Mouse (Mus musculus) limb, embryonic 14.5 days (tissue): ENCODE measurements around the gene Eif4enif1. TPM values are rescaled to one million over a fixed set of nuclear protein-coding genes. Genes with fewer than 3 reads are reported as not detected.

Experiments used
- ATAC-seq: fragments of 200-750 bp; cut with Nextera tagmentation; 2 replicates; pipeline ENCODE4 v1.8.0; 2017; ENCODE audit warnings: low read depth, moderate number of reproducible peaks, moderate TSS enrichment; ENCODE audit not compliant: low FRiP score
- DNase-seq: peaks from one replicate; pipeline ENCODE4 v3.0.0-alpha.2; 2015; ENCODE audit warnings: low spot score
- H3K27ac ChIP-seq: fragments of 300-500 bp; sonication (generic); replicated peaks from 2 replicates; pipeline ENCODE4 v1.5.1; 2014; ENCODE audit warnings: low read depth, mild to moderate bottlenecking, low read length, moderate library complexity, mixed read lengths
- H3K27me3 ChIP-seq: fragments of 300-500 bp; sonication (generic); 2 replicates; pipeline ENCODE4 v1.6.1; 2014; ENCODE audit warnings: low read length, mixed read lengths; ENCODE audit not compliant: control insufficient read depth, insufficient read depth
- H3K36me3 ChIP-seq: fragments of 300-500 bp; sonication (generic); 2 replicates; pipeline ENCODE4 v1.6.1; 2014; ENCODE audit warnings: mild to moderate bottlenecking, low read length, moderate library complexity, mixed read lengths; ENCODE audit not compliant: control insufficient read depth, insufficient read depth
- H3K4me1 ChIP-seq: fragments of 300-500 bp; sonication (generic); 2 replicates; pipeline ENCODE4 v1.6.1; 2014; ENCODE audit warnings: antibody characterized with exemption, low read length, mixed read lengths; ENCODE audit not compliant: control insufficient read depth, insufficient read depth
- H3K4me2 ChIP-seq: fragments of 300-500 bp; sonication (generic); replicated peaks from 2 replicates; pipeline ENCODE4 v1.6.1; 2014; ENCODE audit warnings: low read depth, mild to moderate bottlenecking, low read length, moderate library complexity; ENCODE audit not compliant: severe bottlenecking
- H3K4me3 ChIP-seq: fragments of 300-500 bp; sonication (generic); replicated peaks from 2 replicates; pipeline ENCODE4 v1.5.1; 2014; ENCODE audit warnings: low read length
- H3K9ac ChIP-seq: fragments of 300-500 bp; sonication (generic); 2 replicates; pipeline ENCODE4 v1.6.1; 2014; ENCODE audit warnings: mild to moderate bottlenecking, low read depth, low read length, moderate library complexity; ENCODE audit not compliant: severe bottlenecking
- H3K9me3 ChIP-seq: fragments of 300-500 bp; sonication (generic); 2 replicates; pipeline ENCODE4 v1.6.1; 2016; ENCODE audit warnings: low read length; ENCODE audit not compliant: control insufficient read depth
- POLR2A ChIP-seq: fragments of 200-500 bp; IDR thresholded peaks from 2 replicates; pipeline ENCODE4 v1.8.0; 2012; ENCODE audit warnings: inconsistent platforms, mild to moderate bottlenecking, moderate library complexity, borderline replicate concordance; ENCODE audit not compliant: insufficient read depth, insufficient read length; ENCODE audit errors: extremely low read depth
- WGBS: fragments of 180-500 bp; shearing (Covaris S2); extraction: QIAGEN DNeasy Blood & Tissue Kit; methylation state at CpG from one replicate; pipeline ENCODE4 v1.1.7; 2014; 5-methylcytosine and 5-hydroxymethylcytosine counted together
- polyA plus RNA-seq, 2 experiments: library from polyadenylated mRNA; depleted of rRNA in 1 of 2; stranded (reverse) in 1 of 2; unstranded in 1 of 2; fragments of >200 nt; fragmentation: Nextera tagmentation in 1 of 2; extraction: Ambion mirVana in 1 of 2; gene quantifications; 2 replicates each; pipeline versions ENCODE4 v1.2.1 to v1.2.3; 2012 to 2014

The Eif4enif1 gene
- polyA plus RNA-seq, 2 experiments: 55.9 to 87.8 TPM

DNA sequence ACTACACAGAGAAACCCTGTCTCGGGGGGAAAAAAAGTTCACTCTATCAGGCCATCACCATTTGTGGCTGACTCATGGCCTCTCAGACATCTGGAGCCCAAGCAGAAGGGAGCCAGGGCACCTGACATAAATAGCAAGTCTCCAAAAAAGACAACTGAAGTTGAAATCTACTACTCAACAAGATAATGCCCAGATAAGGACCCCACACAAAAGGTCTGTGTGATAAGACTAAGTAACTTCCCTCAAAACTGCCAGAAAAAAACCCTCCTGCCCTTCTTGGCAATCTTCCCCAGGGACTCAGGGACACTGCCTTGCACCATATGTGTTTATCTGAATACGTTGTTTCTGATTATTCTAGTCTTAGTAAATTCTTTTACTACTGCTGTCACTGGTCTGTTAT lies 77.5 kb downstream of the Eif4enif1 start:
- H3K4me2 ChIP-seq: no peak overlapping the region
- DNase-seq: no peak
- H3K4me3 ChIP-seq: no peak overlapping the region
- H3K36me3 ChIP-seq: no peaks in the 10 kb centered on the region
- no peak overlapping the region for H3K9ac ChIP-seq
- no peaks in the 10 kb centered on the region for H3K27me3 ChIP-seq
- ATAC-seq: no peak
- H3K9me3 ChIP-seq: 0 out of 2 replicates have a peak, but pooled peaks cover 6% of the 10 kb centered on the region
- 73% methylated on average over 2 of the region's 2 CpGs for WGBS
- no peaks in the 10 kb centered on the region for H3K4me1 ChIP-seq
- TF ChIP-seq POLR2A: no peak
- no peak overlapping the region for H3K27ac ChIP-seq

DNA sequence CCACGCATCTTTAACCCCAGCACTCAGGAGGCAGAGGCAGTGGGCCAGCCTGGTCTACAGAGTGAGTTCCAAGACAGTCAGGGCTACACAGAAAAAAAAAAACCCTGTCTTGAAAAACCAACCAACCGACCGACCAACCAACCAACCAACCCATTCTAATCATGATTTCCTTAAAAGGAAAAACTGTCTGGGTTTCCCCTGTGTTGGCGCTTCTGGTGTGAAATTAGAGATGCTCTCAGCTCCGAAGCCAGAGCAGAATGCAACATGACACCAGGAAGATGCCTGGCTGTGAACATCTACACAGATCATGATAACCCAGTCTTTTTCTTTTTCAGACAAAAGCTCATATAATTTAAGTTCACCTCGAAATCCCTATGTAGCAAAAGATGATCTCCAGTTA lies 80.7 kb downstream of the Eif4enif1 start:
- no peak for TF ChIP-seq POLR2A
- DNase-seq: no peak
- no peak overlapping the region for H3K4me3 ChIP-seq

GRCm38 (mm10) chr11:3283645-3284044 lies 81.5 kb downstream of the Eif4enif1 start:
- 91% methylated on average over 6 of the region's 6 CpGs for WGBS
- no peak overlapping the region for H3K27ac ChIP-seq
- no peak for ATAC-seq
- no peak for DNase-seq
- no peak for TF ChIP-seq POLR2A
- H3K4me2 ChIP-seq: no peak overlapping the region
- no peak overlapping the region for H3K9ac ChIP-seq
- no peaks in the 10 kb centered on the region for H3K36me3 ChIP-seq
- H3K4me3 ChIP-seq: no peak overlapping the region
- H3K4me1 ChIP-seq: peaks cover 5% of the 10 kb centered on the region
- H3K9me3 ChIP-seq: 0 out of 2 replicates have a peak, but pooled peaks cover 6% of the 10 kb centered on the region
- H3K27me3 ChIP-seq: no peaks in the 10 kb centered on the region

More for the DNA sequence above, 80.7 kb downstream of the Eif4enif1 start:
- Histone ChIP-seq H3K27me3 (no peaks in the 10 kb centered on the region), H3K9ac (no peak overlapping the region), H3K4me1 (no peaks in the 10 kb centered on the region), H3K27ac (no peak overlapping the region), H3K4me2 (no peak overlapping the region), H3K9me3 (0 out of 2 replicates have a peak, but pooled peaks cover 6% of the 10 kb centered on the region), H3K36me3 (no peaks in the 10 kb centered on the region)
- ATAC-seq: no peak
- WGBS: 80% methylated on average over 6 of the region's 6 CpGs

DNA sequence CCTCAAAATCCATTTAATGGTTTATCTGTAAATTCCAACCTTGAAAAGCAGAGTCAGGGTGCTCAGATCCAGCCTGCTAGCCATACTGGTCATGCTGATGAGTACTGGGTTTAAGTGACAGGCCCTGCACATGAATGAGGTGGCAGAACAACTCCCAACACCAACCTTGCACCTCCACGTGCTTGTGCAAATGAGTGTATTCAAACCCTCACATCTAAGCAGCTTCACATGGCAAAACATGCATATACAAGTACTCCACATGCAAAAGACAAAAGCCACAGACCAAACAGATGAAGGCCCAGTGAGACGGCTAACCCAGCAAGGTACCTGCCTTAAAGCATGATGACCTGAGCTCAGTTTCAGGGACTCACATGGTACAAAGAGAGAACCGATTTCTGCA lies 83.7 kb downstream of the Eif4enif1 start:
- no peak overlapping the region for H3K4me3 ChIP-seq
- H3K27me3 ChIP-seq: no peaks in the 10 kb centered on the region
- H3K4me2 ChIP-seq: no peak overlapping the region
- ATAC-seq (no peak), DNase-seq (no peak)
- no peak for TF ChIP-seq POLR2A
- H3K9ac ChIP-seq: no peak overlapping the region
- WGBS: 84% methylated on average over 3 of the region's 3 CpGs
- H3K27ac ChIP-seq: no peak overlapping the region
- no peaks in the 10 kb centered on the region for H3K36me3 ChIP-seq
- 0 out of 2 replicates have a peak, but pooled peaks cover 6% of the 10 kb centered on the region for H3K9me3 ChIP-seq
- peaks cover 5% of the 10 kb centered on the region for H3K4me1 ChIP-seq

DNA sequence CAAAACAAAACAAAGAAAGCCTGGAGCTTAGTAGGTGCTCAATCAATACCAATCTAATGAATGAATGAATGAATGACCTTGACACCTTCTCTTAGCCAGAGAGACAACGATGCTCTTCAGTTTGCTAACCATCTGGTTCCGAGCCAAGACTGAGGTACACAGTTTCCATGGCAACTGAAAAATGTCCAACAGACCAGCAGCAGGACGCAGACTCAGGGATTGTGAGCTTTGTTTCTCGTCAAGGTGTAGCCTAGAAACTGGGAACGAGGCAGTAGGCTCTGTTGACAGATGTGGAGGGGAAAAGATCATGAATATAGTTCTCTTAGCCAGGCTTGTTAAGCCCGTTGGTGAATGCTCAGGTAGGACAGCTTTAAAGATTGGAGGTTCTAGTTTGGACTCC lies 84.9 kb downstream of the Eif4enif1 start:
- DNase-seq: no peak

GRCm38 (mm10) chr11:3287921-3288320 lies 85.7 kb downstream of the Eif4enif1 start:
- no peak for TF ChIP-seq POLR2A
- no peaks in the 10 kb centered on the region for H3K27me3 ChIP-seq
- peak overlapping the region; percentile 99 for H3K4me2 ChIP-seq
- H3K4me3 ChIP-seq: peak overlapping the region; percentile 85
- 67% methylated on average over 5 of the region's 5 CpGs for WGBS
- no peak overlapping the region for H3K27ac ChIP-seq
- peaks cover 6% of the 10 kb centered on the region; the same call in 1 of the 2 replicates for H3K36me3 ChIP-seq
- DNase-seq: no peak
- H3K4me1 ChIP-seq: peaks cover 9% of the 10 kb centered on the region
- H3K9ac ChIP-seq: peak overlapping the region; percentile 96
- ATAC-seq: no peak
- no peaks in the 10 kb centered on the region for H3K9me3 ChIP-seq

More for the DNA sequence above, 84.9 kb downstream of the Eif4enif1 start:
- H3K4me2 ChIP-seq: no peak overlapping the region
- 0 out of 2 replicates have a peak, but pooled peaks cover 6% of the 10 kb centered on the region for H3K36me3 ChIP-seq
- TF ChIP-seq POLR2A: no peak
- H3K4me1 ChIP-seq: peaks cover 5% of the 10 kb centered on the region
- H3K9me3 ChIP-seq: no peaks in the 10 kb centered on the region
- no peak overlapping the region for H3K4me3 ChIP-seq
- H3K27me3 ChIP-seq: no peaks in the 10 kb centered on the region
- ATAC-seq: no peak
- no peak overlapping the region for H3K27ac ChIP-seq
- 47% methylated on average over 6 of the region's 6 CpGs for WGBS
- H3K9ac ChIP-seq: no peak overlapping the region
